Mouse (Mus musculus) cerebral cortex, adult 2 months (tissue): Measurements from ENCODE around the gene Hist2h2aa2.

Source experiments
- WGBS: fragments of 180-500 bp; shearing (Covaris S2); methylation state at CpG from one replicate; pipeline ENCODE4 v1.1.7; 2018; 5-methylcytosine and 5-hydroxymethylcytosine counted together

The Hist2h2aa2 gene

DNA sequence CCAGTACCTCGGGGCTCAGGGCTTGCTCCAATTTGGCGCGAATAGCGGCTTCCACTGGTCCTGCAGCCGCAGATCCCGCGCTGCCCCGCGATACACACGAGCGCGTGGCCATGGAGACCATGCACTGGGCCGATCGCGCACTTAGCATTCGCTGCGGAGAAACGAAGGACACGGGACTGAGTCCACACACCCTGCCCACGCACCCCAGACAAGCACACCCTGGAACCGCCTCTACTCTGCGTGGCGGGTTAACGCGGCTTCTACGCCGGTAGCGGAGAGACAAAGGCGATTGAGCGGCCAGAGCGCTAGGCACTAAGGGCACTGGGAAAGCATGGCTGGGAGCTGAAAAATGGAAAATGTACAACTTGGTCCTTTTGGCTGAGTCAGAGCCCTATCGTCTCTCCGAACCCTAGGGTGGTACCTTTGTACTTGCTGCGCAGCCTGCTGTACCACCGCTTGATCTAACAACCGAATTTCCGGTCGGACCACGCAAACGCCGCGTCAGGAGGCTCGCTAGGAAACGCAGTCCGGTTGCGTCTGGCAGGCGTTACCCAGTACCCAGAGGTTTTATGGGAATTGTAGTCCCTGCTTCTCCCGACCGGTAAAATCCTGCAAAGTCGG lies 42.8 kb downstream of the Hist2h2aa2 start:
- under 1% methylated on average over 50 of the region's 50 CpGs for WGBS

DNA sequence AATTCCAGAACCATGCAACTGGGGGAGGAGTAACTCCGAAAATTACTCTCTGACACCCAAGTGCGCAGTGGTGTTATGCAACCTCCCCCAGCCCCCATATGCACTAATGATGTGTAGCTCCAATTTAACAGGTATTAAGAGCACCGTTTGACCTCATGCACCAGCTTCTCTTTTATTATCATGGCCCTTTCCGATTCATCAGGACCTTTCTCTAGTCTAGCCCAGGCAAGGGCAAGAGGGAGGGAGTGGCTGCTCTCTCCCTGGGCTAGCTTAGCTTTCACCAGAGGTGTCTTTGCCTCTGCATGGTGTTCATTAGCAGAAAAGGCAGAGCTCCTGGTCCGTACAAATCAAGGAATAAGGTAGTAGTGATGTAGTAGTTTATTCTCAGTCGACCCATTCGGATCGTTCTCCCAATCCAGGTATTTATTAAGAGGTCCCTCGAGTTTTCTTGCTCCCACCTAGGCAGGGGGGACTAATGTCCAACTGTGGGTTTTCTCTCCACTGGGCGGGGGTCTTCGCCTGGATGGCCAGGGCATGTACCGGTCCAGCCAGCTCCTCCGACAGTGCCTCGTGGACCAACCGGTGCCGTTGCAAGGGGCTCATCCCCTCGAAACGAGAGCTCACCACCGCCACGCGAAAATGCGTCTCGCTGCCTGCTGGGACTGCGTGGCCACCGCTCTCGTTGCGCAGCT lies 43.5 kb downstream of the Hist2h2aa2 start:
- WGBS = 12% methylated on average over 27 of the region's 27 CpGs

DNA sequence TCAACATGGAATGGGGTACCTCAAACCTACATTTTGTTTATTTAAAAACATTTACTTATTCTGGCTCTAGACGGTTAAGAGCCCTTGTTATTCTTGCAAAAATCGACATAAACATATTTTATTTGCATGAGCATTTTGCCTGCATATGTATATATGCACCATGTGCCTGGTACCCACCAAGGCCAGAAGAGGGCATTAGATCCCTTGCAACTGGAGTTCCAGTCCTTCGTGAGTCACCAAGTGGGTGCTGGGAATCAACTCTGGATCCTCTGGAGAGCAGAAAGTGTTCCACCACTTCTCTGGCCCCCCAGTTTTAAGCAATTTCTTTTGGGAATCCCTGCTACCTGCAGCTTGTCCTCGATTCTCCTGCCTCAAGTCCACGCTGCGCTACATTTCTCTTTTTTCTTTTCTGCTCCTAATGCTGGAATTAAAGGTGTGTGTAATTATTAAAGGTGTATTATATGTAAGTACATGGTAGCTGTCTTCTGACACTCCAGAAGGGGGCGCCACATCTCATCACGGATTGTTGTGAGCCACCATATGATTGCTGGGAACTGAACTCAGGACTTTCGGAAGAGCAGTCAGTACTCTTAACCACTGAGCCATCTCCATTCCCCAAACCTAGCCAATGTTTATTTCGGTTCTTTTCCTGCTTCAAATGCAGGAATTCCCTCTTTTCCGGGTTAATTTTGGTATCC lies 44.3 kb downstream of the Hist2h2aa2 start:
- 79% methylated on average over 11 of the region's 11 CpGs for WGBS

DNA sequence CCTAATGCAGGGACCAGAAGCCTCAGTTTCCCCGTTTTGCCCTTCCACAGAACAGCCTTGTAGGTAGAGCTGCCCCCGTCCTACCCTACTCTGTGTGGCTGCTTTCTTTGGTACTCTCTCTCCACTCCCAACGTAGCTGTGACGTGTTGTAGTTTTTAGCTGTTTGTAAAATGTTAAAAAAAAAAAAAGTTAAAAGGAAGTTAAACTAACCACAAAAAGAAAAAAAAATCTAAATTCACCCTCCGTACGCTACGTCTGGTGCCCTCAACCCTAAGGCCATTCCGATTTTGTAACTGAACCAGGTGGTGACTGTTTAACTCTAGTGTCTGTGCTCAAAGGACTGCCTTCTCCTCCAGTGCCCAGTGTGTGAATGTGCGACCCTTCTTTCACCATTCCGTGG lies 45.1 kb downstream of the Hist2h2aa2 start:
- 79% methylated on average over 10 of the region's 10 CpGs for WGBS

DNA sequence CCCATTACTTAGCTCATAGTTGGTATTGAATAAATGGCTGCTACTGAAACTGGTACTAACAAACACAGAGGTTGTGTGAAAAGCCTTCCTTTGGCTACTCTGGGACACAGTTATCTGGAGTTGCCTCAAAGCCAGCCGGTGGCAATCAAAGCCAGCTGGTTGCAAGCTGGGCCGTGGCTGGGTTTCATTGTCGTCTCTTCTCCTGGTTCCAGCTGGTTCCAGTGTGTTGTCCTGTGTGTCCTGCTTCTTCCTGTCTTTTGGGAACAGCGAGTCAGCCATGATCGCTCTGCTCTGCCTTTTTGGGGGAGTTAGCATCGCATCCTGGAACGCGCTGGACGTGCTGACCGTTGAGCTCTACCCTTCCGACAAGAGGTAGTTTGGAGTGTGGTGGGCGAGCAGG lies 47.1 kb downstream of the Hist2h2aa2 start:
- WGBS = 49% methylated on average over 12 of the region's 12 CpGs
